In the genomic region with DNA sequence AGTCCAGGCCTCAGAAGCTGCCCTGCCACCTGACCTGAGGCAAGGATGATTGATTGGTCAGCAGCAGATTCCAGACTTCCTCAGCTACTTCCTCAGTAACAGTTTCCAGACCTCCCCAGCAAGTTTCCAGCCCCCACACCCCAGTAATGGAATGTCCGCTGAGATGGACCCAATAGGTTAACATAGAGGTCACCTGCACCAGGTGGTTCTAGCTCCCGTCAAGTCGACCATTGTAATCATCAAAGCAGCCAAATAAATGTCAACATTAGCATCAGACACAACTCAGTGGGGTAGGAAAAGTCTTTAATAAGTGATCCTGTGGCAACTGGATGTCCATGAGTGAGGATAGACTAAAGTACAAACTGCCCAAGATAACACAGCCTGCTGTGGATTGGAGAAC, we compare ENCODE assay signal across 30 mouse cellular contexts.
"Had no signal": no experiment of that assay in that cellular context is flagged by ENCODE, and none has a peak within 500 bp of the region (broad histone marks: within the 10 kb centered on the region; RNA-seq: fewer than 3 reads in every experiment).

No protein-coding gene starts in this region.

- H3K4me3 ChIP-seq: gastrocnemius, adult 2 months; heart, adult 2 months; heart, embryonic 10.5 days; heart, embryonic 12.5 days; hindbrain, embryonic 10.5 days; hindbrain, embryonic 12.5 days; intestine, embryonic 15.5 days; kidney, embryonic 15.5 days; layer of hippocampus, adult 2 months; left cerebral cortex, adult 2 months; limb, embryonic 10.5 days; limb, embryonic 12.5 days; liver, embryonic 13.5 days; liver, embryonic 15.5 days had no signal

- H3K27ac ChIP-seq: gastrocnemius, adult 2 months; heart, adult 2 months; heart, embryonic 10.5 days; hindbrain, embryonic 10.5 days; hindbrain, embryonic 12.5 days; hindbrain, embryonic 14.5 days; intestine, embryonic 15.5 days; kidney, embryonic 15.5 days; kidney, postnatal 0 days; layer of hippocampus, adult 2 months; left cerebral cortex, adult 2 months; limb, embryonic 10.5 days; limb, embryonic 12.5 days; liver, embryonic 13.5 days; liver, embryonic 15.5 days had no signal

- H3K9ac ChIP-seq: heart, embryonic 12.5 days; hindbrain, embryonic 12.5 days; hindbrain, embryonic 14.5 days; intestine, embryonic 15.5 days; kidney, embryonic 15.5 days; limb, embryonic 12.5 days; liver, embryonic 13.5 days; liver, embryonic 15.5 days had no signal

- ATAC-seq: hindbrain, embryonic 16.5 days; inflammation-experienced regulatory T-cells, adult 6 months; intestine, embryonic 15.5 days; intestine, postnatal 0 days had no signal

- H3K4me1 ChIP-seq: intestine, embryonic 15.5 days had no signal

- H3K4me2 ChIP-seq: heart, embryonic 12.5 days; hindbrain, embryonic 12.5 days; hindbrain, embryonic 14.5 days; intestine, embryonic 15.5 days; kidney, embryonic 15.5 days; limb, embryonic 12.5 days; liver, embryonic 11.5 days; liver, embryonic 13.5 days; liver, embryonic 15.5 days had no signal

- H3K36me3 ChIP-seq: heart, embryonic 10.5 days; heart, embryonic 12.5 days; hindbrain, embryonic 10.5 days; hindbrain, embryonic 12.5 days; intestine, embryonic 15.5 days; kidney, embryonic 15.5 days; limb, embryonic 10.5 days; limb, embryonic 12.5 days; liver, embryonic 13.5 days; liver, embryonic 15.5 days had no signal

- DNase-seq: gastrocnemius, adult 2 months; gastrocnemius, postnatal 10 days; gastrocnemius, postnatal 25 days; heart, adult 11 months; heart, adult 2 months; heart, postnatal 10 days; heart, postnatal 4 days; kidney, adult 18-20 months; kidney, adult 9 months; kidney, postnatal 14 days; kidney, postnatal 4 days; liver; liver, embryonic 13.5 days had no signal

- H3K9me3 ChIP-seq: heart, embryonic 10.5 days; heart, embryonic 12.5 days; hindbrain, embryonic 10.5 days; hindbrain, embryonic 12.5 days; intestine, embryonic 15.5 days; kidney, embryonic 15.5 days; limb, embryonic 10.5 days; limb, embryonic 12.5 days; liver, embryonic 13.5 days; liver, embryonic 15.5 days had no signal

- H3K27me3 ChIP-seq: heart, embryonic 12.5 days; hindbrain, embryonic 12.5 days; intestine, embryonic 15.5 days; kidney, embryonic 15.5 days; limb, embryonic 12.5 days; liver, embryonic 13.5 days; liver, embryonic 15.5 days had no signal
